ENCODE assay signal across 12 mouse cellular contexts in the genomic region with DNA sequence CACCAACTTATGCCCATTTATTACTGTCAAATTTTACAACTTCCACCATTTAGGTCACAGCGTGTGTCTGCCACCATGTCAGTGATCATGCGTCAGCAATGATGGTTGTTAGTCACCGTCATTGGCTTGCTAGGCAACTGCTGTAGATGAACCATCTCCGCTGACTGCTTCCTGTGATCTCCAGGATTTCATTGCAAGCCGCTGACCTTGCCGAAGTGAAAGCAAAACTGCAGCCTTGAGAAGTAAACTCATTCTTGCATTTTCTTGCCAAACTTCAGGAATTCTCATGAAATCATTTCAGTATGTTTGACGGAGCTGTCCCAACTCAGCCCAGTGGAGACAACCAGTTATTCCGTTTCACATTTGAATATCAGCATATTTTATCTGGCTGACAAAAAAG.
A peak's percentile ranks its signal among the peaks of the same experiment; 100 is the strongest.
DNase-seq lines count a peak whose midpoint lies in the region; ATAC-seq and TF ChIP-seq lines count a peak whose summit lies in the region.
"Had no signal": no experiment of that assay in that cellular context is flagged by ENCODE, and none has a peak within 500 bp of the region (broad histone marks: within the 10 kb centered on the region; RNA-seq: fewer than 3 reads in every experiment).

No protein-coding gene starts in this region.

- H3K9me3 ChIP-seq in lung, embryonic 16.5 days (ENCODE audit: control insufficient read depth, low read length): no peaks in the 10 kb centered on the region
- no peaks in the 10 kb centered on the region for H3K9me3 ChIP-seq in hindbrain, embryonic 10.5 days
- H3K9me3 ChIP-seq: liver, embryonic 15.5 days had no signal

- no peak overlapping the region for H3K27ac ChIP-seq in lung, embryonic 16.5 days (ENCODE audit: low read length)
- H3K27ac ChIP-seq in hindbrain, embryonic 10.5 days: no peak overlapping the region
- no peak overlapping the region for H3K27ac ChIP-seq in layer of hippocampus, adult 2 months
- H3K27ac ChIP-seq: liver, embryonic 15.5 days had no signal

- TF ChIP-seq CTCF in layer of hippocampus, adult 2 months (conservative IDR thresholded peaks at IDR 0.05): no peak

- ATAC-seq in lung, embryonic 16.5 days (ENCODE audit: low read depth): no peak
- no peak for ATAC-seq in CD4-positive, CD25-positive, alpha-beta regulatory T cell, adult 4 months

- no peaks in the 10 kb centered on the region for H3K27me3 ChIP-seq in lung, embryonic 16.5 days (ENCODE audit: control insufficient read depth, insufficient read depth, low read depth, low read length)
- H3K27me3 ChIP-seq in hindbrain, embryonic 10.5 days (ENCODE audit: insufficient read depth, poor library complexity, severe bottlenecking): no peaks in the 10 kb centered on the region
- H3K27me3 ChIP-seq: liver, embryonic 15.5 days had no signal

- 0 out of 2 replicates have a peak overlapping the region, but pooled peaks have one; percentile 7 for H3K4me3 ChIP-seq in lung, embryonic 16.5 days (ENCODE audit: low read length)
- H3K4me3 ChIP-seq in hindbrain, embryonic 10.5 days: no peak overlapping the region
- H3K4me3 ChIP-seq in layer of hippocampus, adult 2 months: no peak overlapping the region
- H3K4me3 ChIP-seq: erythroblast, embryonic 14.5 days; liver, embryonic 15.5 days had no signal

- H3K9ac ChIP-seq in lung, embryonic 16.5 days (ENCODE audit: low read length): no peak overlapping the region
- H3K9ac ChIP-seq: liver, embryonic 15.5 days had no signal

- no peaks in the 10 kb centered on the region for H3K4me1 ChIP-seq in lung, embryonic 16.5 days (replicated peaks; ENCODE audit: control insufficient read depth, insufficient read depth, low read length)
- H3K4me1 ChIP-seq in hindbrain, embryonic 10.5 days (replicated peaks): 0 out of 2 replicates have a peak, but pooled peaks cover 4% of the 10 kb centered on the region
- H3K4me1 ChIP-seq: liver, embryonic 15.5 days had no signal

- DNase-seq in kidney, adult 11 months: peak; percentile 15
- no peak for DNase-seq in kidney, adult 18-20 months
- DNase-seq in adipocyte (ENCODE audit: low spot score): peak; percentile 32
- peak; percentile 29 for DNase-seq in fibroblast of lung, adult 2 months (ENCODE audit: low read depth)
- DNase-seq in hindbrain, embryonic 10.5 days (ENCODE audit: low spot score): no peak
- DNase-seq in layer of hippocampus, adult 2 months (ENCODE audit: low spot score in 2 of 2): no peak
- DNase-seq: cerebellum, adult 18-20 months; thymus, postnatal 36 days had no signal

- H3K36me3 ChIP-seq in lung, embryonic 16.5 days (ENCODE audit: control insufficient read depth, insufficient read depth, low read length): no peaks in the 10 kb centered on the region
- H3K36me3 ChIP-seq in hindbrain, embryonic 10.5 days: no peaks in the 10 kb centered on the region
- H3K36me3 ChIP-seq: liver, embryonic 15.5 days had no signal

- 74% methylated on average over 8 of the region's 8 CpGs for WGBS in lung, embryonic 16.5 days
- WGBS in hindbrain, embryonic 10.5 days: 88% methylated on average over 8 of the region's 8 CpGs

- H3K4me2 ChIP-seq in lung, embryonic 16.5 days (ENCODE audit: low read depth, low read length): peak overlapping the region; percentile 24; the same call in 1 of the 2 replicates
- H3K4me2 ChIP-seq: liver, embryonic 15.5 days had no signal

Comparison
In these comparisons a context has a peak if more than half of its experiments do, and no peak if none do; other contexts are left out.
1. DNase-seq: peak in kidney, adult 11 months (single experiment), adipocyte (single experiment) and fibroblast of lung, adult 2 months (single experiment); none in kidney, adult 18-20 months (single experiment), hindbrain, embryonic 10.5 days (single experiment) and layer of hippocampus, adult 2 months (0 of 2).